Mouse (Mus musculus) intestine, postnatal 0 days (tissue): ENCODE measurements around the gene Psmb8. TPM values are rescaled to one million over a fixed set of nuclear protein-coding genes. Genes with fewer than 3 reads are reported as not detected.

ENCODE experiments used
- ATAC-seq: fragments of 200-750 bp; cut with Nextera tagmentation; 2 replicates; pipeline ENCODE4 v1.8.0; 2017; ENCODE audit warnings: mild to moderate bottlenecking, moderate TSS enrichment, moderate library complexity
- H3K27ac ChIP-seq: fragments of 300-500 bp; sonication (generic); 2 replicates; pipeline ENCODE4 v1.5.1; 2014; ENCODE audit warnings: mild to moderate bottlenecking, low read depth, low read length, moderate library complexity
- H3K27me3 ChIP-seq: fragments of 300-500 bp; sonication (generic); replicated peaks from 2 replicates; pipeline ENCODE4 v1.6.1; 2014; ENCODE audit warnings: low read length, mixed read lengths; ENCODE audit not compliant: control insufficient read depth, insufficient read depth
- H3K36me3 ChIP-seq: fragments of 300-500 bp; sonication (generic); 2 replicates; pipeline ENCODE4 v1.6.1; 2014; ENCODE audit warnings: mild to moderate bottlenecking, moderate library complexity; ENCODE audit not compliant: control insufficient read depth, insufficient read depth
- H3K4me1 ChIP-seq: fragments of 300-500 bp; sonication (generic); replicated peaks from 2 replicates; pipeline ENCODE4 v1.6.1; 2014; ENCODE audit warnings: antibody characterized with exemption, low read length, mixed read lengths; ENCODE audit not compliant: control insufficient read depth, insufficient read depth
- H3K4me2 ChIP-seq: fragments of 300-500 bp; sonication (generic); replicated peaks from 2 replicates; pipeline ENCODE4 v1.6.1; 2014; ENCODE audit warnings: low read depth, mild to moderate bottlenecking, moderate library complexity
- H3K4me3 ChIP-seq: fragments of 300-500 bp; sonication (generic); 2 replicates; pipeline ENCODE4 v1.5.1; 2014; ENCODE audit warnings: low read depth, low read length
- H3K9ac ChIP-seq: fragments of 300-500 bp; sonication (generic); 2 replicates; pipeline ENCODE4 v1.6.1; 2014; ENCODE audit warnings: mild to moderate bottlenecking, low read depth, low read length
- H3K9me3 ChIP-seq: fragments of 300-500 bp; sonication (generic); 2 replicates; pipeline ENCODE4 v1.6.1; 2016; ENCODE audit warnings: mixed run types; ENCODE audit not compliant: control insufficient read depth
- CTCF ChIP-seq: sonication (generic); IDR thresholded peaks from 2 replicates; pipeline ENCODE4 v1.5.1; 2016; ENCODE audit warnings: low read depth, mild to moderate bottlenecking, control low read depth, antibody characterized with exemption, moderate library complexity
- WGBS: fragments of 180-500 bp; shearing (Covaris S2); extraction: QIAGEN DNeasy Blood & Tissue Kit; methylation state at CpG from one replicate; pipeline ENCODE4 v1.1.7; 2014; 5-methylcytosine and 5-hydroxymethylcytosine counted together
- polyA plus RNA-seq: library from polyadenylated mRNA; unstranded; fragments of >200 nt; fragmentation: Nextera tagmentation; extraction: Ambion mirVana; gene quantifications from 2 replicates; pipeline ENCODE4 v1.2.1, GENCODE M21; 2015

The Psmb8 gene
- polyA plus RNA-seq, 1 experiment from 2014 or later = 82.4 TPM

GRCm38 (mm10) chr17:34202760-34203442 is 5.4 kb downstream of the Psmb8 start:
- Histone ChIP-seq H3K27ac (no peak overlapping the region), H3K9me3 (no peaks in the 10 kb centered on the region), H3K9ac (no peak overlapping the region), H3K4me3 (no peak overlapping the region), H3K4me1 (no peaks in the 10 kb centered on the region), H3K36me3 (no peaks in the 10 kb centered on the region), H3K4me2 (no peak overlapping the region), H3K27me3 (no peaks in the 10 kb centered on the region)
- ATAC-seq = no peak
- no peak for TF ChIP-seq CTCF
- WGBS = 82% methylated on average over 4 of the region's 4 CpGs

GRCm38 (mm10) chr17:34203444-34203843 is 5.9 kb downstream of the Psmb8 start, which contains the start of gene Tap2:
Tap2 (plus strand) TSS chr17:34203527.
- Histone ChIP-seq H3K36me3 (no peaks in the 10 kb centered on the region), H3K9me3 (no peaks in the 10 kb centered on the region), H3K27me3 (no peaks in the 10 kb centered on the region), H3K9ac (peak within 1 kb of the TSS; percentile 53), H3K4me1 (no peaks in the 10 kb centered on the region), H3K4me2 (peak within 1 kb of the TSS; percentile 74), H3K4me3 (peak within 1 kb of the TSS; percentile 66), H3K27ac (no peak within 1 kb of the TSS)
- WGBS = 83% methylated on average over 5 of the region's 5 CpGs
- no peak for TF ChIP-seq CTCF
- ATAC-seq = no peak

GRCm38 (mm10) chr17:34204303-34205010 is 6.9 kb downstream of the Psmb8 start:
- peak; percentile 50 for ATAC-seq
- H3K9me3 ChIP-seq = no peaks in the 10 kb centered on the region
- peak; percentile 91 for TF ChIP-seq CTCF
- H3K36me3 ChIP-seq = no peaks in the 10 kb centered on the region
- WGBS = under 1% methylated on average over 44 of the region's 44 CpGs
- H3K4me3 ChIP-seq = peak overlapping the region; percentile 66
- H3K9ac ChIP-seq = peak overlapping the region; percentile 53
- no peaks in the 10 kb centered on the region for H3K4me1 ChIP-seq
- no peaks in the 10 kb centered on the region for H3K27me3 ChIP-seq
- peak overlapping the region; percentile 74 for H3K4me2 ChIP-seq
- H3K27ac ChIP-seq = no peak overlapping the region

- no peak for TF ChIP-seq CTCF
- Histone ChIP-seq H3K4me3 (peak overlapping the region; percentile 66), H3K27ac (no peak overlapping the region), H3K4me2 (peak overlapping the region; percentile 74), H3K9ac (peak overlapping the region; percentile 53), H3K4me1 (no peaks in the 10 kb centered on the region), H3K36me3 (no peaks in the 10 kb centered on the region), H3K27me3 (no peaks in the 10 kb centered on the region), H3K9me3 (no peaks in the 10 kb centered on the region)
- ATAC-seq = peak; percentile 14
- 25% methylated on average over 18 of the region's 18 CpGs for whole genome bisulfite sequencing
These were observed 7.7 kb downstream of the Psmb8 start for GRCm38 (mm10) chr17:34205021-34205745.

- Histone ChIP-seq H3K27ac (no peak overlapping the region), H3K9me3 (no peaks in the 10 kb centered on the region), H3K4me3 (peak overlapping the region; percentile 66; the same call in 1 of the 2 replicates), H3K9ac (no peak overlapping the region), H3K27me3 (no peaks in the 10 kb centered on the region), H3K36me3 (no peaks in the 10 kb centered on the region), H3K4me1 (no peaks in the 10 kb centered on the region), H3K4me2 (peak overlapping the region; percentile 74)
- 0 out of 2 replicates have a peak, but pooled peaks have one; percentile 25 for ATAC-seq
- WGBS = 26% methylated on average over 9 of the region's 9 CpGs
- TF ChIP-seq CTCF = peak; percentile 76
These were observed 8.2 kb downstream of the Psmb8 start for GRCm38 (mm10) chr17:34205746-34206176.

- TF ChIP-seq CTCF = no peak
- ATAC-seq = no peak
These were observed 9.2 kb downstream of the Psmb8 start for GRCm38 (mm10) chr17:34206731-34207130.

More at GRCm38 (mm10) chr17:34206731-34207130, 9.2 kb downstream of the Psmb8 start:
- H3K27me3 ChIP-seq = no peaks in the 10 kb centered on the region
- no peak overlapping the region for H3K4me3 ChIP-seq
- H3K27ac ChIP-seq = no peak overlapping the region
- no peaks in the 10 kb centered on the region for H3K36me3 ChIP-seq
- WGBS = 87% methylated on average over 5 of the region's 5 CpGs
- H3K4me2 ChIP-seq = no peak overlapping the region
- H3K4me1 ChIP-seq = no peaks in the 10 kb centered on the region
- no peak overlapping the region for H3K9ac ChIP-seq
- H3K9me3 ChIP-seq = no peaks in the 10 kb centered on the region
